Mouse (Mus musculus) adrenal gland (tissue): ENCODE data around the gene Irgc1.
"Not testable (repeated sequence)": the region's sequence is repeated elsewhere in the genome, so short reads cannot be mapped to it uniquely, and the experiment has no call there.

Experiments used
- intact Hi-C: fragments of 180-260 bp; cut with DNase I; formaldehyde crosslinking; loops from one replicate; pipeline ENCODE4 v1.15.1; 2025

Gene Irgc1

GRCm38 (mm10) chr7:24402851-24403250, 49.2 kb downstream of the Irgc1 start:
- intact Hi-C loops: no loop called here

GRCm38 (mm10) chr7:24400489-24400888, 51.6 kb downstream of the Irgc1 start:
- intact Hi-C loops: not testable (repeated sequence)

GRCm38 (mm10) chr7:24400082-24400452, 52.0 kb downstream of the Irgc1 start:
- intact Hi-C loops: no loop called here

- intact Hi-C loops: no loop called here
Observed at GRCm38 (mm10) chr7:24399256-24400081, 52.6 kb downstream of the Irgc1 start, which contains the start of gene Smg9. TSS of gene Smg9 (plus strand) at chr7:24399619.

- intact Hi-C loops: no loop called here
Observed at GRCm38 (mm10) chr7:24398364-24398913, 53.7 kb downstream of the Irgc1 start.

GRCm38 (mm10) chr7:24396832-24397231, 55.3 kb downstream of the Irgc1 start:
- intact Hi-C loops: no loop called here

- intact Hi-C loops: no loop called here
Observed at GRCm38 (mm10) chr7:24394475-24395161, 57.5 kb downstream of the Irgc1 start.

- intact Hi-C loops: no loop called here
Observed at GRCm38 (mm10) chr7:24394054-24394453, 58.0 kb downstream of the Irgc1 start.

GRCm38 (mm10) chr7:24391687-24392086, 60.4 kb downstream of the Irgc1 start:
- intact Hi-C loops: no loop called here

GRCm38 (mm10) chr7:24391077-24391476, 61.0 kb downstream of the Irgc1 start:
- intact Hi-C loops: no loop called here

- intact Hi-C loops: no loop called here
Observed at GRCm38 (mm10) chr7:24390512-24390911, 61.6 kb downstream of the Irgc1 start.

- intact Hi-C loops: no loop called here
Observed at GRCm38 (mm10) chr7:24389516-24390187, 62.4 kb downstream of the Irgc1 start.

GRCm38 (mm10) chr7:24387059-24387556, 65.0 kb downstream of the Irgc1 start:
- intact Hi-C loops: no loop called here

- intact Hi-C loops: loop anchor here (2.0 kb wide), 2 partner anchors 20 to 48 kb away; no protein-coding TSS in a partner anchor
Observed at GRCm38 (mm10) chr7:24384827-24385226, 67.3 kb downstream of the Irgc1 start.

GRCm38 (mm10) chr7:24384070-24384469, 68.0 kb downstream of the Irgc1 start:
- intact Hi-C loops: loop anchor here (2.0 kb wide), 2 partner anchors 19 to 47 kb away; no protein-coding TSS in a partner anchor

GRCm38 (mm10) chr7:24382730-24383372, 69.2 kb downstream of the Irgc1 start:
- intact Hi-C loops: no loop called here
